Mouse (Mus musculus) cerebellum, adult 9-11 months (tissue): ENCODE results near the gene Cstb.

ENCODE experiments used
- DNase-seq: peaks from one replicate; pipeline ENCODE4 v3.0.0; 2022

Gene Cstb

DNA sequence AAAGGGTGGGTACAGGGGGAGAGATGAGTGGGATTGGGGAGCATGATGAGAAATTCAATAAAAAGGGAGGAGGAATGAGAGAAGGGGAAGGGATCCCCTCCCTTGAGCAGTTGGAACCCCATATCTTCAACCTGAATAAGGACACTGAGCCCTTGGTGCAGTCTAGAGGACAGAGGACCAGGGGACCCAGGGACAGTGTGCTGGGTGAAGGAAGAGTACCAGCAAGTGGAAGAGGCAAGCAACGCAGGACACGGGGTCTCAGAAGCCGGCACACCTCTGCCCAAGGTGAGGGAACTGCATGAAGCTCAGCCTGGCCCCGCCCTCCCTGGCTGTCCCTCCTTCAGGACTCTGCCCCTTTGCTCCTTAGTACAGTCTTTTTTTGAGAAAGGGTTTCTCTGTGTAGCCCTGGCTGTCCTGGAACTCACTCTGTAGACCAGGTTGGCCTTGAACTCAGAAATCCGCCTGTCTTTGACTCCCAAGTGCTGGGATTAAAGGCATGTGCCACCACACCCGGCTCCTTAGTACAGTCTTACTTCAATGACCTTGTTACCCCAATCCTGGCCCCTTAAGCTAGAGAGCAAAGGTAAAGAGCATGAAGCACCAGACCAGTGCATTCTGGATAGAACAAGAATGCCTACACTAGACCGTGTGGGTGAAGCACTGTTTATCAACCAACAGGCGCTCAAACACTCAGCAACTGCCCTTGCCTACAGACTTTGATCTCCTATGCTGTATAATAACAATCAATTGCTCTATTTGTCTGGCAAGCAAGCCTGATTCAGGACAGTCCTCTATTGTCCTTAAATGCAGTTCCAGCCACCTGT is 37.7 kb downstream of the Cstb start:
- DNase-seq, result no peak

- no peak for DNase-seq
Observed at GRCm38 (mm10) chr10:78463769-78464167, 38.3 kb downstream of the Cstb start.

GRCm38 (mm10) chr10:78464201-78464791 is 38.8 kb downstream of the Cstb start:
- no peak for DNase-seq

GRCm38 (mm10) chr10:78464792-78465207 is 39.3 kb downstream of the Cstb start, which contains the start of gene Pdxk:
Pdxk (minus strand) TSS chr10:78464975.
- peak; percentile 98 for DNase-seq

GRCm38 (mm10) chr10:78465472-78465871 is 40.0 kb downstream of the Cstb start:
- DNase-seq, result no peak

DNA sequence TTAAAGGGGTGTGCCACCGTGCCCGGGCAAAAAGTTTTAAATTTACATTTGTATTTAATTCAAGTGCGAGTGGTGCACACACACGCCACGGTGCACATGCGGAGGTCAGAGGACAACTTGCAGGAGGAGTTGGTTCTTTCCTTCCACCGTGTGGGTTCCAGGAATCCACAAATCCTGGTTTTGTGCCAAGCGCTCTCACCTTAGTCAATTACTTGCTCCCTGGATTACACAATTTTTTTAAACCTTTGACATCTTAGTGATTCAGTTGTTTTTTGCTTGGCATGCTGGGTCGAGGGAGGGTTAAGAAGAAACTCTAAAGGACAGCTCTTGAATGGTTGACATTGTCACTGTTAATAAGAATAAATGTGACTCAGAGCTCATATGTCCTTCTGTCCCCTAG is 41.2 kb downstream of the Cstb start:
- no peak for DNase-seq

DNA sequence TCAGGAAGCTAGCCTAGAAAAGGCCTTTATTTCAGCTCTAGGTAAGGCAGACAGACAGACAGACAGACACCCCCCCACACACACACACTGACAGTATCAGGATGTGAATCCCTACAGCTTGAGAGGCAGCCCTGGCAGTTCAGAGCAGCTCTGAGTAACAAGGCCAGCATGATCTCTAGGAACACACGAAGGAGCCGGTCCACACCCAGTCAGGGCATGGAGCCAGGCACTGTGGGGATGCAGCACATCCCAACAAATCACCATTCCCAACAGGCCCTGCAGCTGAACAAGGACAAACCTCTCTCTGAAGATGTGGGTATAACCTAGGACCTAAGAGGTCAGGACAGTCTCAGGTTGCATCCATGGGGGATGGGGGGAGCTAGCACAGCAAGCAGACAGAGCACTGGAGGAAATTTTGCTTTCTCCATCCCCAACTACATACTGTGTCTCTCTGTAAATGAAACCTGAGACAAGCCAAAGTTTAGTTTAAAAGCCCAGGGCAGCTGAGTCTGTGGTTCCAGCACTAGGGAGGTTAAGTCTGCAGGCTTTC is 42.4 kb downstream of the Cstb start:
- DNase-seq, result no peak

DNA sequence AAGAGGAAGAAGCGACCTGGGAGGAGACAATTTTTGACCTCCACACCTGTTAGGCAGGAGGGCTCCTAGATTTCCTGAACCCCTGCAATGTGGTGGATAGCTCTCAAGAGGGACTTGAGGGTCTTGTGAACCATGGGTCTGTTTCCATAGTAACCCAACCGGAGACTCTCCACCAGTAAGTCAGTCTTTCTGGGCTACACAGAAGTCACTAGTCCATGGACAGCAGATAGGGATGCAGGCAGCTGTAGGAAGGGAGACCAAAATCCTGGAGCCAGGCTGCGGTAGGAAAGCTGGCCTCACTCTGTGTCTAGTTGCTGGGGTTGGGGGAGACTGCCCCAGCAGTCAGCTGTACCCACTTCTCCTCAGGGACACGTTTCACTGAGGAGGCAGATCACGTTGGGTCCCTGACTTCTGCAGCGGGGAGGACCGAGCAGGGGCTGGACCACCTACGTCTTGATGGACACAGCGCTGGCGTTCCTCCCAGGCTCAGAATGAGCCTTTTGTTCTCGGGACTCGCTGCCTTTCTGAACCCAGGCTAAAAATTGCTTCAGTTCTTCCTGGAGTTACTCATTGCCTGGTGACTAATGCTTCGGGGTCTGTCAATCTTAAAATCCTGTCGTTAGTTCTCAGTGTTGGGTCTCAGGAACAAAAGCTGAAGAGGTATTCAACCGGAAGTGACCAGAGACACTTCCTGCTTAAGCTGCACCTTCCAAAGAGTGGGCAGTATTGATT is 45.3 kb downstream of the Cstb start:
- no peak for DNase-seq

- no peak for DNase-seq
Observed at GRCm38 (mm10) chr10:78472046-78472445, 46.6 kb downstream of the Cstb start.

- DNase-seq, result no peak
Observed at GRCm38 (mm10) chr10:78473434-78473833, 48.0 kb downstream of the Cstb start.

DNA sequence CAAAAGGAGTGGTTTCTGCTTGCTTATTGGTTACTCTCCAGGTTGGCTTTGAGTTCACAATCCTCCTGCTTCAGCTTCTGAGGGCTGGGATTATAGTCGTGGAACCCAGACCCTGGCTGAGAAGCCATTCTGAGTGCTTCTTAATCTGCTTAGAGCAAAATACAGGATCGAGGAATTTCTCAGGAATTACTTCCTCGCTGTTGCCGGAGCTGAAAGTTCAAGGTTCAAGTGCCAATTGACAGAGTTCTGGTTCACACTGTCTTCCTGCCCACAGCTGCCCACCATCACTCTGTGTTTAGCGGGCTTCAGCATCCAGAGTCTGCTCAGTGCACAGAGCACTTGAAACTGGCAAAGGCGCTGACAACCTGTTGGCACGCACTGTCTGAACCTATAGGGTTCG is 49.3 kb downstream of the Cstb start:
- no peak for DNase-seq

DNA sequence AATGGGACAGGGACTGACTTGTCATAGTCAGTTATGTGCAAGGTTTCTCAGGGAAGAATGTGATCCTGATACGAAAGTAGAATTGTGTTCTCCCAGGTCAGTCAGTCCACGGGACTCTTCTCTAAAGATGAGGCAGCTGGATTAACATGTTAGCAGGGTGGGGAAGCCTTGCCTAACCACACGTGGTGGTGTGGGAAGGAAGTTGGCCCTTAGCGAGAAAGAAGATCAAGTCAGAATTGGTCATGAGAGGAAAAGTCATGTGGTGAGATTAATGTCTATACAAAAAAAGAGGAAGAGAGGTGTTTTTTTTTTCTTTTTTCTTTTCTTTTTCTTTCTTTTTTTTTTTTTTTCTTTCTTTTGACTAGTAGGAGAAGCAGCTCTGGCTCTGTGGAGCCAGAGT is 51.4 kb downstream of the Cstb start:
- no peak for DNase-seq
